Mouse (Mus musculus): Measurements from ENCODE around the gene Cfap46. TPM values are rescaled to one million over a fixed set of nuclear protein-coding genes. Genes with fewer than 3 reads are reported as not detected.

The Cfap46 gene
- polyA plus RNA-seq, 1 experiment from 2014 or later = not detected

- Histone ChIP-seq H3K27me3 (ENCODE audit: control insufficient read depth, insufficient read depth, low read length) (no peaks in the 10 kb centered on the region; the same call in 1 of the 2 replicates), H3K36me3 (ENCODE audit: control insufficient read depth, insufficient read depth, low read length) (no peaks in the 10 kb centered on the region), H3K4me1 (ENCODE audit: control insufficient read depth in 2 of 2, insufficient read depth in 2 of 2, low read length in 2 of 2) (no peaks in the 10 kb centered on the region), H3K9me3 (ENCODE audit: control insufficient read depth, low read length) (no peaks in the 10 kb centered on the region), H3K4me3 (ENCODE audit: control insufficient read depth in 1 of 2, insufficient read depth in 1 of 2, low read depth in 1 of 2, low read length in 2 of 2) (no peak overlapping the region), H3K27ac (replicated peaks in 1 of 2; ENCODE audit: control insufficient read depth in 1 of 2, insufficient read depth in 1 of 2, low read depth in 2 of 2, low read length in 2 of 2) (no peak overlapping the region), H3K9ac (ENCODE audit: low read length) (no peak overlapping the region), H3K4me2 (ENCODE audit: low read length) (no peak overlapping the region)
- no peak for ATAC-seq (ENCODE audit: insufficient number of reproducible peaks, insufficient read depth, low FRiP score, low read depth)
- WGBS = 57% methylated on average over 12 of the region's 12 CpGs
These were observed 67.5 kb downstream of the Cfap46 start for GRCm38 (mm10) chr7:139615767-139616766.

- 77% methylated on average over 2 of the region's 2 CpGs for WGBS
- no peak for ATAC-seq (ENCODE audit: insufficient number of reproducible peaks, insufficient read depth, low FRiP score, low read depth)
- H3K27ac ChIP-seq (replicated peaks in 1 of 2; ENCODE audit: control insufficient read depth in 1 of 2, insufficient read depth in 1 of 2, low read depth in 2 of 2, low read length in 2 of 2) = no peak overlapping the region
These were observed 73.3 kb downstream of the Cfap46 start for GRCm38 (mm10) chr7:139610328-139610727.

GRCm38 (mm10) chr7:139595862-139596261, 87.8 kb downstream of the Cfap46 start:
- no peak for ATAC-seq (ENCODE audit: insufficient number of reproducible peaks, insufficient read depth, low FRiP score, low read depth)
- no peaks in the 10 kb centered on the region for H3K36me3 ChIP-seq (ENCODE audit: control insufficient read depth, insufficient read depth, low read length)
- WGBS = 70% methylated on average over 6 of the region's 6 CpGs
- H3K27ac ChIP-seq (replicated peaks in 1 of 2; ENCODE audit: control insufficient read depth in 1 of 2, insufficient read depth in 1 of 2, low read depth in 2 of 2, low read length in 2 of 2) = no peak overlapping the region
- peaks cover 12% of the 10 kb centered on the region for H3K27me3 ChIP-seq (ENCODE audit: control insufficient read depth, insufficient read depth, low read length)
- no peaks in the 10 kb centered on the region for H3K9me3 ChIP-seq (ENCODE audit: control insufficient read depth, low read length)
- no peak overlapping the region for H3K9ac ChIP-seq (ENCODE audit: low read length)
- no peak overlapping the region for H3K4me3 ChIP-seq (ENCODE audit: control insufficient read depth in 1 of 2, insufficient read depth in 1 of 2, low read depth in 1 of 2, low read length in 2 of 2)
- no peaks in the 10 kb centered on the region for H3K4me1 ChIP-seq (ENCODE audit: control insufficient read depth in 2 of 2, insufficient read depth in 2 of 2, low read length in 2 of 2)
- no peak overlapping the region for H3K4me2 ChIP-seq (ENCODE audit: low read length)

More at GRCm38 (mm10) chr7:139610328-139610727, 73.3 kb downstream of the Cfap46 start:
- H3K4me1 ChIP-seq (ENCODE audit: control insufficient read depth in 2 of 2, insufficient read depth in 2 of 2, low read length in 2 of 2) = no peaks in the 10 kb centered on the region
- H3K4me2 ChIP-seq (ENCODE audit: low read length) = no peak overlapping the region
- H3K27me3 ChIP-seq (ENCODE audit: control insufficient read depth, insufficient read depth, low read length) = no peaks in the 10 kb centered on the region; the same call in 1 of the 2 replicates
- no peaks in the 10 kb centered on the region for H3K9me3 ChIP-seq (ENCODE audit: control insufficient read depth, low read length)
- no peak overlapping the region for H3K9ac ChIP-seq (ENCODE audit: low read length)
- no peak overlapping the region for H3K4me3 ChIP-seq (ENCODE audit: control insufficient read depth in 1 of 2, insufficient read depth in 1 of 2, low read depth in 1 of 2, low read length in 2 of 2)
- H3K36me3 ChIP-seq (ENCODE audit: control insufficient read depth, insufficient read depth, low read length) = no peaks in the 10 kb centered on the region

GRCm38 (mm10) chr7:139595311-139595710, 88.3 kb downstream of the Cfap46 start:
- H3K27me3 ChIP-seq (ENCODE audit: control insufficient read depth, insufficient read depth, low read length) = peaks cover 12% of the 10 kb centered on the region
- ATAC-seq (ENCODE audit: insufficient number of reproducible peaks, insufficient read depth, low FRiP score, low read depth) = no peak
- no peak overlapping the region for H3K9ac ChIP-seq (ENCODE audit: low read length)
- H3K36me3 ChIP-seq (ENCODE audit: control insufficient read depth, insufficient read depth, low read length) = no peaks in the 10 kb centered on the region
- H3K9me3 ChIP-seq (ENCODE audit: control insufficient read depth, low read length) = no peaks in the 10 kb centered on the region
- no peaks in the 10 kb centered on the region for H3K4me1 ChIP-seq (ENCODE audit: control insufficient read depth in 2 of 2, insufficient read depth in 2 of 2, low read length in 2 of 2)
- no peak overlapping the region for H3K27ac ChIP-seq (replicated peaks in 1 of 2; ENCODE audit: control insufficient read depth in 1 of 2, insufficient read depth in 1 of 2, low read depth in 2 of 2, low read length in 2 of 2)
- H3K4me2 ChIP-seq (ENCODE audit: low read length) = no peak overlapping the region
- H3K4me3 ChIP-seq (ENCODE audit: control insufficient read depth in 1 of 2, insufficient read depth in 1 of 2, low read depth in 1 of 2, low read length in 2 of 2) = no peak overlapping the region
- 61% methylated on average over 6 of the region's 6 CpGs for WGBS

GRCm38 (mm10) chr7:139591311-139591710, 92.3 kb downstream of the Cfap46 start:
- no peaks in the 10 kb centered on the region for H3K4me1 ChIP-seq (ENCODE audit: control insufficient read depth in 2 of 2, insufficient read depth in 2 of 2, low read length in 2 of 2)
- H3K36me3 ChIP-seq (ENCODE audit: control insufficient read depth, insufficient read depth, low read length) = no peaks in the 10 kb centered on the region
- no peak overlapping the region for H3K27ac ChIP-seq (replicated peaks in 1 of 2; ENCODE audit: control insufficient read depth in 1 of 2, insufficient read depth in 1 of 2, low read depth in 2 of 2, low read length in 2 of 2)
- H3K9me3 ChIP-seq (ENCODE audit: control insufficient read depth, low read length) = no peaks in the 10 kb centered on the region
- WGBS = 70% methylated on average over 5 of the region's 5 CpGs
- no peak overlapping the region for H3K4me2 ChIP-seq (ENCODE audit: low read length)
- H3K9ac ChIP-seq (ENCODE audit: low read length) = no peak overlapping the region
- no peak overlapping the region for H3K4me3 ChIP-seq (ENCODE audit: control insufficient read depth in 1 of 2, insufficient read depth in 1 of 2, low read depth in 1 of 2, low read length in 2 of 2)
- ATAC-seq (ENCODE audit: insufficient number of reproducible peaks, insufficient read depth, low FRiP score, low read depth) = no peak
- H3K27me3 ChIP-seq (ENCODE audit: control insufficient read depth, insufficient read depth, low read length) = peaks cover 35% of the 10 kb centered on the region

- no peaks in the 10 kb centered on the region for H3K9me3 ChIP-seq (ENCODE audit: control insufficient read depth, low read length)
- H3K4me2 ChIP-seq (ENCODE audit: low read length) = no peak overlapping the region
- H3K27me3 ChIP-seq (ENCODE audit: control insufficient read depth, insufficient read depth, low read length) = peaks cover 42% of the 10 kb centered on the region
- no peak overlapping the region for H3K27ac ChIP-seq (replicated peaks in 1 of 2; ENCODE audit: control insufficient read depth in 1 of 2, insufficient read depth in 1 of 2, low read depth in 2 of 2, low read length in 2 of 2)
- WGBS = 36% methylated on average over 3 of the region's 3 CpGs
- H3K9ac ChIP-seq (ENCODE audit: low read length) = no peak overlapping the region
- no peaks in the 10 kb centered on the region for H3K36me3 ChIP-seq (ENCODE audit: control insufficient read depth, insufficient read depth, low read length)
- no peak for ATAC-seq (ENCODE audit: insufficient number of reproducible peaks, insufficient read depth, low FRiP score, low read depth)
- H3K4me1 ChIP-seq (ENCODE audit: control insufficient read depth in 2 of 2, insufficient read depth in 2 of 2, low read length in 2 of 2) = no peaks in the 10 kb centered on the region; a peak in 1 of 4 replicates
- no peak overlapping the region for H3K4me3 ChIP-seq (ENCODE audit: control insufficient read depth in 1 of 2, insufficient read depth in 1 of 2, low read depth in 1 of 2, low read length in 2 of 2)
These were observed 93.3 kb downstream of the Cfap46 start for GRCm38 (mm10) chr7:139590302-139590701.

- ATAC-seq (ENCODE audit: insufficient number of reproducible peaks, insufficient read depth, low FRiP score, low read depth) = no peak
- no peak overlapping the region for H3K4me3 ChIP-seq (ENCODE audit: control insufficient read depth in 1 of 2, insufficient read depth in 1 of 2, low read depth in 1 of 2, low read length in 2 of 2)
- H3K9me3 ChIP-seq (ENCODE audit: control insufficient read depth, low read length) = no peaks in the 10 kb centered on the region
- 40% methylated on average over 7 of the region's 7 CpGs for WGBS
- no peaks in the 10 kb centered on the region for H3K36me3 ChIP-seq (ENCODE audit: control insufficient read depth, insufficient read depth, low read length)
- no peak overlapping the region for H3K4me2 ChIP-seq (ENCODE audit: low read length)
- H3K27ac ChIP-seq (replicated peaks in 1 of 2; ENCODE audit: control insufficient read depth in 1 of 2, insufficient read depth in 1 of 2, low read depth in 2 of 2, low read length in 2 of 2) = no peak overlapping the region
- peaks cover 62% of the 10 kb centered on the region for H3K27me3 ChIP-seq (ENCODE audit: control insufficient read depth, insufficient read depth, low read length)
- no peak overlapping the region for H3K9ac ChIP-seq (ENCODE audit: low read length)
- H3K4me1 ChIP-seq (ENCODE audit: control insufficient read depth in 2 of 2, insufficient read depth in 2 of 2, low read length in 2 of 2) = peaks cover 5 to 16% of the 10 kb centered on the region in 2 experiments; a peak in 3 of 4 replicates
These were observed 95.7 kb downstream of the Cfap46 start for GRCm38 (mm10) chr7:139587919-139588318.
